In genomic region chr19:47731071-47731881, GRCm38 (mm10) we compare ENCODE assay signal across 8 mouse cellular contexts. TPM values are rescaled to one million over a fixed set of nuclear protein-coding genes. Genes with fewer than 3 reads are reported as not detected.
DNase-seq lines count a peak whose midpoint lies in the region; ATAC-seq lines count a peak whose summit lies in the region.

Gene Sfr1 (plus strand): TSS chr19:47731682.

- peak; percentile 93 for DNase-seq in c-Kit-negative CD71-positive TER-119-positive erythroid progenitor cells, embryonic 14.5 days (ENCODE audit: low read depth, low spot score)
- DNase-seq in fibroblast of lung, adult 2 months (ENCODE audit: low read depth): peak; percentile 90
- peak; percentile 100 for DNase-seq in kidney, postnatal 14 days
- DNase-seq in liver, embryonic 13.5 days: peak; percentile 99
- DNase-seq in neural tube, embryonic 10.5 days (ENCODE audit: extremely low spot score, low spot score): peak; percentile 99

- no peaks in the 10 kb centered on the region for H3K27me3 ChIP-seq in heart, embryonic 14.5 days (ENCODE audit: control insufficient read depth, insufficient read depth, low read length)
- H3K27me3 ChIP-seq in liver, embryonic 13.5 days: no peaks in the 10 kb centered on the region
- H3K27me3 ChIP-seq in stomach, embryonic 16.5 days (ENCODE audit: control insufficient read depth, insufficient read depth, low read length): no peaks in the 10 kb centered on the region

- H3K4me2 ChIP-seq in heart, embryonic 14.5 days (ENCODE audit: low read length): peak within 1 kb of the TSS; percentile 83
- H3K4me2 ChIP-seq in liver, embryonic 13.5 days: peak within 1 kb of the TSS; percentile 87
- H3K4me2 ChIP-seq in stomach, embryonic 16.5 days (ENCODE audit: low read depth, low read length): peak within 1 kb of the TSS; percentile 77

- no peaks in the 10 kb centered on the region for H3K9me3 ChIP-seq in heart, embryonic 14.5 days (ENCODE audit: control insufficient read depth, low read length)
- no peaks in the 10 kb centered on the region for H3K9me3 ChIP-seq in liver, embryonic 13.5 days (replicated peaks)
- no peaks in the 10 kb centered on the region for H3K9me3 ChIP-seq in stomach, embryonic 16.5 days (replicated peaks; ENCODE audit: control insufficient read depth, low read length)

- H3K4me1 ChIP-seq in heart, embryonic 14.5 days (ENCODE audit: control insufficient read depth in 2 of 2, insufficient read depth in 2 of 2, low read length in 2 of 2): peaks cover 0 to 31% of the 10 kb centered on the region in 2 experiments
- H3K4me1 ChIP-seq in liver, embryonic 13.5 days (replicated peaks): peaks cover 27% of the 10 kb centered on the region
- H3K4me1 ChIP-seq in stomach, embryonic 16.5 days (ENCODE audit: control insufficient read depth, insufficient read depth, low read length): peaks cover 14% of the 10 kb centered on the region

- peak within 1 kb of the TSS; percentile 99 to 100 for H3K27ac ChIP-seq in heart, embryonic 14.5 days (replicated peaks in 1 of 2; ENCODE audit: control insufficient read depth in 1 of 2, insufficient read depth in 1 of 2, low read depth in 2 of 2, low read length in 2 of 2)
- H3K27ac ChIP-seq in liver, embryonic 13.5 days: peak within 1 kb of the TSS; percentile 90
- H3K27ac ChIP-seq in stomach, embryonic 16.5 days (ENCODE audit: low read length): peak within 1 kb of the TSS; percentile 100

- WGBS in heart, embryonic 14.5 days: under 1% methylated on average over 59 of the region's 72 CpGs
- under 1% methylated on average over 63 of the region's 72 CpGs for WGBS in liver, embryonic 13.5 days (ENCODE audit: insufficient replicate concordance)
- under 1% methylated on average over 72 of the region's 72 CpGs for WGBS in stomach, embryonic 16.5 days

- peaks cover 39% of the 10 kb centered on the region for H3K36me3 ChIP-seq in heart, embryonic 14.5 days (ENCODE audit: control insufficient read depth, insufficient read depth, low read length)
- H3K36me3 ChIP-seq in liver, embryonic 13.5 days: peaks cover 34% of the 10 kb centered on the region
- peaks cover 18% of the 10 kb centered on the region for H3K36me3 ChIP-seq in stomach, embryonic 16.5 days (ENCODE audit: control insufficient read depth, insufficient read depth, low read length)

- H3K4me3 ChIP-seq in heart, embryonic 14.5 days (ENCODE audit: control insufficient read depth in 1 of 2, insufficient read depth in 1 of 2, low read depth in 1 of 2, low read length in 2 of 2): peak within 1 kb of the TSS; percentile 76 to 80
- H3K4me3 ChIP-seq in liver, embryonic 13.5 days (replicated peaks): peak within 1 kb of the TSS; percentile 88
- H3K4me3 ChIP-seq in stomach, embryonic 16.5 days (replicated peaks; ENCODE audit: low read length): peak within 1 kb of the TSS; percentile 92

- H3K9ac ChIP-seq in heart, embryonic 14.5 days (ENCODE audit: low read length): peak within 1 kb of the TSS; percentile 82
- H3K9ac ChIP-seq in liver, embryonic 13.5 days: peak within 1 kb of the TSS; percentile 85
- H3K9ac ChIP-seq in stomach, embryonic 16.5 days (ENCODE audit: low read length): peak within 1 kb of the TSS; percentile 91

- peak; percentile 80 for ATAC-seq in CD4-positive, CD25-positive, alpha-beta regulatory T cell, adult 4 months
- peak; percentile 96 for ATAC-seq in heart, embryonic 14.5 days (ENCODE audit: insufficient number of reproducible peaks, insufficient read depth, low FRiP score, low read depth)
- peak; percentile 96 for ATAC-seq in liver, embryonic 13.5 days (ENCODE audit: low read depth)
- peak; percentile 95 for ATAC-seq in stomach, embryonic 16.5 days (ENCODE audit: insufficient read depth, low FRiP score)

RNA-seq across cellular contexts. Expression of gene Sfr1, which starts in this region (rescaled TPM):
- 100 to 1,000 TPM; 144 to 161 TPM for polyA plus RNA-seq in CD4-positive, CD25-positive, alpha-beta regulatory T cell, adult 4 months (2017; shearing (Covaris generic))
- polyA plus RNA-seq in heart, embryonic 14.5 days (2014; fragmentation: Nextera tagmentation; extraction: Ambion mirVana): 213 and 217 TPM in 2 replicates
- 92.3 and 108 TPM in 2 replicates for polyA plus RNA-seq in liver, embryonic 13.5 days (2015; fragmentation: Nextera tagmentation; extraction: Ambion mirVana)
- 290 and 293 TPM in 2 replicates for polyA plus RNA-seq in stomach, embryonic 16.5 days (2015; fragmentation: Nextera tagmentation; extraction: Ambion mirVana)

Comparison
In these comparisons a context has a peak if more than half of its experiments do, and no peak if none do; other contexts are left out.
1. Peak in every context shown above with its lines: DNase-seq, ATAC-seq, H3K4me3 ChIP-seq and H3K27ac ChIP-seq.